Mouse (Mus musculus) brain, embryonic 14.5 days (tissue): ENCODE measurements around the gene Trim14.
A peak's percentile ranks its signal among the peaks of the same experiment; 100 is the strongest.

Experiments used
- CTCF ChIP-seq: fragments of 200-500 bp; IDR thresholded peaks from 2 replicates; pipeline ENCODE4 v1.5.1; 2012; ENCODE audit warnings: inconsistent platforms, mild to moderate bottlenecking, moderate library complexity, borderline replicate concordance; ENCODE audit not compliant: insufficient read depth, insufficient read length; ENCODE audit errors: extremely low read depth
- POLR2A ChIP-seq: fragments of 200-500 bp; IDR thresholded peaks from 2 replicates; pipeline ENCODE4 v1.6.1; 2012; ENCODE audit warnings: mild to moderate bottlenecking, inconsistent platforms, borderline replicate concordance; ENCODE audit not compliant: poor library complexity, insufficient read depth, insufficient read length, severe bottlenecking; ENCODE audit errors: extremely low read depth

DNA sequence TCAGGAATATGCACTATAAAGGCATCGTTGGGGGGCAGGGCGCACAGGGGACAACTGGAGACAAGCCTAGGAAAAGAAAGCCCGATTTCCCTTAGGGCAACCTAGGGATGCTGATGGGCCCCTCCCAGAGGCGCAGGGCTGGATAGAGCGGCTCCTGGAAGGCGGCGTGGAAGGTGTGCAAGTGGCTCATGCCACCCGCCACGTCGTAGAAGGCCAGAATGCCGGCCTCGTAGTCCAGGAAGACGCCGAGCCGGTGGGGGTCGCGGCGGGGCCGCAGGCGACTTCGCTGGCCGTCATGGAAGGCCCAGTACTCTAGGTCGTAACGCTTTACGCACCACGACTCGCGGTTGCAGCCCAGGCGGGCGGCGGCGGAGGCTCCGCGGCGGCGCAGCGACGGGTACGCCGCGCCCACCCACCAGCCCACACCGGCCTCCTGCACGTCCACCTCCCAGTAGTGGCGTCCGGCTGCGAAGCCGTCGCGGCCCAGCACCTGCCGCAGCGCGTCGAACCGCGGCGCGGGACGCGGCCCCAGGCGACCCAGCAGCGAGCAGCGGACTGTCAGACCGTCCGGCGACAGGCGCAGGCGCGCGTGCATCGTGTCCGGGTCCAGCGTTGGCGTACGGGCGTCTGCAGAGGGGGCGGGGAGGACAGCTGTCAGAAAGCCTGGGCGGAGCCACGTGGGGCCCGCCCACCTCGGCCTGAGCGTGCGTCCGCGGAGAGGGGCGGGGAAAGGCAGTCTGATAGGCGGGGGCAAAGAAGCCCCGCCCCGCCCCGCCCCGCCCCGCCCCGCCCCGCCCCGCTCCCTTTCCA is 28.9 kb downstream of the Trim14 start:
- TF ChIP-seq POLR2A (peak; percentile 77), CTCF (no peak)
